Mouse (Mus musculus): ENCODE data around the gene Dmrt3. TPM values are rescaled to one million over a fixed set of nuclear protein-coding genes. Genes with fewer than 3 reads are reported as not detected.

Dmrt3 gene
- polyA plus RNA-seq, 1 experiment from 2014 or later: not detected

- H3K4me1 ChIP-seq (ENCODE audit: insufficient read depth, low read length): no peaks in the 10 kb centered on the region
- no peaks in the 10 kb centered on the region for H3K9me3 ChIP-seq (ENCODE audit: low read length)
- WGBS: 46% methylated on average over 10 of the region's 10 CpGs
- H3K4me3 ChIP-seq (ENCODE audit: low read length): no peak overlapping the region
- H3K4me2 ChIP-seq (replicated peaks; ENCODE audit: low read depth, low read length): no peak overlapping the region
- no peak for ATAC-seq (ENCODE audit: low FRiP score, low TSS enrichment)
- H3K27me3 ChIP-seq (ENCODE audit: insufficient read depth, low read length): peaks cover 20% of the 10 kb centered on the region
- no peak overlapping the region for H3K9ac ChIP-seq (replicated peaks; ENCODE audit: low read length)
- H3K27ac ChIP-seq (ENCODE audit: low read length): no peak overlapping the region
- no peaks in the 10 kb centered on the region for H3K36me3 ChIP-seq (ENCODE audit: insufficient read depth, low read length)
These were observed 40.4 kb downstream of the Dmrt3 start for GRCm38 (mm10) chr19:25650474-25650873.

GRCm38 (mm10) chr19:25652560-25652959 is 42.5 kb downstream of the Dmrt3 start:
- no peak overlapping the region for H3K27ac ChIP-seq (ENCODE audit: low read length)
- peaks cover 24% of the 10 kb centered on the region for H3K27me3 ChIP-seq (ENCODE audit: insufficient read depth, low read length)
- H3K36me3 ChIP-seq (ENCODE audit: insufficient read depth, low read length): no peaks in the 10 kb centered on the region
- no peak overlapping the region for H3K9ac ChIP-seq (replicated peaks; ENCODE audit: low read length)
- H3K4me1 ChIP-seq (ENCODE audit: insufficient read depth, low read length): no peaks in the 10 kb centered on the region
- ATAC-seq (ENCODE audit: low FRiP score, low TSS enrichment): no peak
- no peak overlapping the region for H3K4me2 ChIP-seq (replicated peaks; ENCODE audit: low read depth, low read length)
- H3K4me3 ChIP-seq (ENCODE audit: low read length): no peak overlapping the region
- WGBS: 70% methylated on average over 5 of the region's 5 CpGs
- no peaks in the 10 kb centered on the region for H3K9me3 ChIP-seq (ENCODE audit: low read length)

GRCm38 (mm10) chr19:25654034-25654749 is 44.1 kb downstream of the Dmrt3 start:
- Histone ChIP-seq H3K27me3 (ENCODE audit: insufficient read depth, low read length) (peaks cover 37% of the 10 kb centered on the region), H3K4me2 (replicated peaks; ENCODE audit: low read depth, low read length) (no peak overlapping the region), H3K9ac (replicated peaks; ENCODE audit: low read length) (no peak overlapping the region), H3K36me3 (ENCODE audit: insufficient read depth, low read length) (no peaks in the 10 kb centered on the region), H3K4me1 (ENCODE audit: insufficient read depth, low read length) (no peaks in the 10 kb centered on the region), H3K4me3 (ENCODE audit: low read length) (no peak overlapping the region), H3K9me3 (ENCODE audit: low read length) (no peaks in the 10 kb centered on the region), H3K27ac (ENCODE audit: low read length) (no peak overlapping the region)
- ATAC-seq (ENCODE audit: low FRiP score, low TSS enrichment): peak; percentile 86
- 24% methylated on average over 12 of the region's 12 CpGs for WGBS

- H3K27ac ChIP-seq (ENCODE audit: low read length): no peak overlapping the region
- H3K9me3 ChIP-seq (ENCODE audit: low read length): no peaks in the 10 kb centered on the region
- peaks cover 93% of the 10 kb centered on the region for H3K27me3 ChIP-seq (ENCODE audit: insufficient read depth, low read length)
- no peak overlapping the region for H3K4me3 ChIP-seq (ENCODE audit: low read length)
- 2% methylated on average over 31 of the region's 31 CpGs for WGBS
- H3K4me2 ChIP-seq (replicated peaks; ENCODE audit: low read depth, low read length): peak overlapping the region; percentile 16; the same call in 1 of the 2 replicates
- no peaks in the 10 kb centered on the region for H3K36me3 ChIP-seq (ENCODE audit: insufficient read depth, low read length)
- H3K4me1 ChIP-seq (ENCODE audit: insufficient read depth, low read length): 0 out of 2 replicates have a peak, but pooled peaks cover 3% of the 10 kb centered on the region
- H3K9ac ChIP-seq (replicated peaks; ENCODE audit: low read length): no peak overlapping the region
- ATAC-seq (ENCODE audit: low FRiP score, low TSS enrichment): 0 out of 2 replicates have a peak, but pooled peaks have one; percentile 49
These were observed 55.6 kb downstream of the Dmrt3 start for GRCm38 (mm10) chr19:25665486-25666339.

- Histone ChIP-seq H3K9ac (replicated peaks; ENCODE audit: low read length) (no peak overlapping the region), H3K4me3 (ENCODE audit: low read length) (no peak overlapping the region), H3K27ac (ENCODE audit: low read length) (no peak overlapping the region), H3K27me3 (ENCODE audit: insufficient read depth, low read length) (peaks cover 96% of the 10 kb centered on the region), H3K4me2 (replicated peaks; ENCODE audit: low read depth, low read length) (no peak overlapping the region), H3K4me1 (ENCODE audit: insufficient read depth, low read length) (peaks cover 15% of the 10 kb centered on the region; the same call in 1 of the 2 replicates), H3K36me3 (ENCODE audit: insufficient read depth, low read length) (no peaks in the 10 kb centered on the region), H3K9me3 (ENCODE audit: low read length) (no peaks in the 10 kb centered on the region)
- 14% methylated on average over 4 of the region's 4 CpGs for WGBS
- ATAC-seq (ENCODE audit: low FRiP score, low TSS enrichment): no peak
These were observed 57.7 kb downstream of the Dmrt3 start for GRCm38 (mm10) chr19:25667836-25668235.

GRCm38 (mm10) chr19:25669593-25670248 is 59.6 kb downstream of the Dmrt3 start:
- peaks cover 22% of the 10 kb centered on the region for H3K4me1 ChIP-seq (ENCODE audit: insufficient read depth, low read length)
- no peak overlapping the region for H3K27ac ChIP-seq (ENCODE audit: low read length)
- H3K4me2 ChIP-seq (replicated peaks; ENCODE audit: low read depth, low read length): no peak overlapping the region
- H3K4me3 ChIP-seq (ENCODE audit: low read length): no peak overlapping the region
- H3K36me3 ChIP-seq (ENCODE audit: insufficient read depth, low read length): no peaks in the 10 kb centered on the region
- WGBS: 0% methylated on average over 3 of the region's 3 CpGs
- H3K9ac ChIP-seq (replicated peaks; ENCODE audit: low read length): no peak overlapping the region
- peaks cover 99% of the 10 kb centered on the region for H3K27me3 ChIP-seq (ENCODE audit: insufficient read depth, low read length)
- no peak for ATAC-seq (ENCODE audit: low FRiP score, low TSS enrichment)
- H3K9me3 ChIP-seq (ENCODE audit: low read length): no peaks in the 10 kb centered on the region

- Histone ChIP-seq H3K4me3 (ENCODE audit: low read length) (no peak overlapping the region), H3K27ac (ENCODE audit: low read length) (no peak overlapping the region), H3K4me1 (ENCODE audit: insufficient read depth, low read length) (peaks cover 21% of the 10 kb centered on the region), H3K4me2 (replicated peaks; ENCODE audit: low read depth, low read length) (no peak overlapping the region), H3K27me3 (ENCODE audit: insufficient read depth, low read length) (peaks cover 99% of the 10 kb centered on the region), H3K9me3 (ENCODE audit: low read length) (no peaks in the 10 kb centered on the region), H3K9ac (replicated peaks; ENCODE audit: low read length) (no peak overlapping the region), H3K36me3 (ENCODE audit: insufficient read depth, low read length) (no peaks in the 10 kb centered on the region)
- no peak for ATAC-seq (ENCODE audit: low FRiP score, low TSS enrichment)
- WGBS: under 1% methylated on average over 17 of the region's 17 CpGs
These were observed 60.6 kb downstream of the Dmrt3 start for GRCm38 (mm10) chr19:25670571-25671285.

GRCm38 (mm10) chr19:25671681-25672080 is 61.6 kb downstream of the Dmrt3 start:
- Histone ChIP-seq H3K9ac (replicated peaks; ENCODE audit: low read length) (no peak overlapping the region), H3K36me3 (ENCODE audit: insufficient read depth, low read length) (no peaks in the 10 kb centered on the region), H3K27ac (ENCODE audit: low read length) (no peak overlapping the region), H3K4me1 (ENCODE audit: insufficient read depth, low read length) (peaks cover 18% of the 10 kb centered on the region), H3K9me3 (ENCODE audit: low read length) (no peaks in the 10 kb centered on the region), H3K4me2 (replicated peaks; ENCODE audit: low read depth, low read length) (peak overlapping the region; percentile 68), H3K27me3 (ENCODE audit: insufficient read depth, low read length) (peaks cover 99% of the 10 kb centered on the region), H3K4me3 (ENCODE audit: low read length) (peak overlapping the region; percentile 48)
- WGBS: under 1% methylated on average over 14 of the region's 14 CpGs
- ATAC-seq (ENCODE audit: low FRiP score, low TSS enrichment): no peak

Measured in kidney, embryonic 16.5 days (tissue).